Mouse (Mus musculus) stomach, postnatal 0 days (tissue): Measurements from ENCODE around the gene Katna1.

Experiments
- CTCF ChIP-seq: IDR thresholded peaks from 2 replicates; pipeline ENCODE4 v1.5.1; 2016; ENCODE audit warnings: antibody characterized with exemption, low read depth, mild to moderate bottlenecking, moderate library complexity
- EP300 ChIP-seq: optimal IDR thresholded peaks from 2 replicates; pipeline ENCODE3; 2016; ENCODE audit warnings: antibody characterized with exemption

DNA sequence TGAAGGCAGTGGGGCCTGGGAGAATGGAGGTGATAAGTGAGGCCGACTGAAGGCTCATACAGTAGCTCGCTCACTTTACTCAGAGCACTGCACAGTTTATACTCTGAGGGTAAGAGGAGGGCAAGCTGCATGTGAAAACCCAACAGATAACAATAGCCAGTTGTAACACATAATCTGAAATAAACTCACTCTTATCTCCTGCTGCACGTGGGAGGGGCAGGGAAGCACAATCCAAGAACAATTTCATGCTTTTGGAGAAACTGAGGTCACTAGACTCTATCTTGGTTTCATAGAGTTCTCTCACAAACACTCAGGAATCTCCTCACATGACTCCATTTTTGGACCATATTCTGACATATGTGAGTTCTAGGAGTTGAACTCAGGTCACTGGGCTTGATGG is 75.5 kb downstream of the Katna1 start:
- TF ChIP-seq CTCF (no peak), EP300 (no peak)
